Mouse (Mus musculus) liver, adult 2 months (tissue): ENCODE measurements at regions not wholly inside any gene's neighbourhood (a gene's known extent, or its start where the extent isn't known, plus 50 kb on each side); places are given as distances from the start of the nearest gene placed in this dataset.

Experiments
- CTCF ChIP-seq: fragments of 200-500 bp; IDR thresholded peaks from 2 replicates; pipeline ENCODE4 v1.5.1; 2011; ENCODE audit warnings: low read depth, low read length, control low read depth
- POLR2A ChIP-seq: fragments of 200-500 bp; IDR thresholded peaks from 2 replicates; pipeline ENCODE4 v1.6.1; 2011; ENCODE audit warnings: low read length, control low read depth; ENCODE audit not compliant: insufficient read depth; ENCODE audit errors: extremely low read depth

DNA sequence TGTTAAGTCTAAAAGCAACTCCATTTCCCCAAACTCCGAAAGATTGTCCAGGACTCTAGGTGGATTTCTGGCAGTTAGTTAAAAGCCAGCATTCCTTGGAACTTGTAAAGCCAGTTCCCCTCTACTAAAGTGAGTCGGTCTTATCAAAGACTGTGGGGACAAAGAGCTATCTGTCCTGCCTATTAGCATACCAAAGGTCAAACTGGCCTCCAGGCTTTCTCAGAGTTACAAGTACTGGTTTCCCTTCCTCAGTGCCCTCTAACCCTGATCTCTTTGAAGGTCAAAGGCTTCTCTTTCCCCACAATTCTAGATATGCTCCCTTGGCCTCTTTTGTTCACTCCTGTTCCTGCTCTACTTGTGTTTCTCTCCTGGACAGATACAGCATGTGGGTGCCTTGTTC lies 210.3 kb upstream of the Ube2dnl1 start:
- TF ChIP-seq POLR2A (no peak), CTCF (no peak)
